Mouse (Mus musculus) layer of hippocampus, adult 18-20 months (tissue): ENCODE measurements around the gene Nppc. TPM values are rescaled to one million over a fixed set of nuclear protein-coding genes. Genes with fewer than 3 reads are reported as not detected.

Experiments
- microRNA-seq, 2 experiments: library from miRNA; unstranded; fragments of <30 nt; microRNA quantifications; one replicate each; pipeline ENCODE4 v1.2.0; 2021
- total RNA-seq, 2 experiments: library from RNA; stranded (reverse); gene quantifications; 2 replicates each; pipeline ENCODE4 v1.2.3; 2021

Gene Nppc
- total RNA-seq, 2 experiments from 2014 or later, result 7.7 to 9.9 TPM

Small RNA genes lying within 50 kb of the gene (microRNA-seq; reads per million reads assigned to microRNA genes)
- 0 reads per million in 2 experiments for gene Gm22955

Other genes starting within 250 kb of the Nppc start
- not detected for gene Nmur1, start 244.3 kb downstream of the Nppc start, total RNA-seq
- not detected for gene Tex44, start 244.2 kb downstream of the Nppc start, total RNA-seq
- gene Ptma, start 143.8 kb downstream of the Nppc start, total RNA-seq, result 100 to 1,000 TPM; 470 to 490 TPM
- gene Pde6d, start 87.9 kb downstream of the Nppc start, total RNA-seq, result 10 to 100 TPM; 47.3 to 48.9 TPM
- gene Cops7b, start 87.7 kb downstream of the Nppc start, total RNA-seq, result 10 to 100 TPM; 19.5 to 21.1 TPM
- gene Dis3l2, start 33.2 kb upstream of the Nppc start, total RNA-seq, result 10 to 100 TPM; 24.3 to 25.9 TPM